Mouse (Mus musculus) right cerebral cortex, postnatal 4 days (tissue): Measurements from ENCODE around the gene Lsmem1.
A peak's percentile ranks its signal among the peaks of the same experiment; 100 is the strongest.
"Not testable (repeated sequence)": the region's sequence is repeated elsewhere in the genome, so short reads cannot be mapped to it uniquely, and the experiment has no call there.

Source experiments
- DNase-seq: peaks from one replicate; pipeline ENCODE4 v3.0.0-alpha.2; 2022

Lsmem1 gene

GRCm38 (mm10) chr12:40209049-40209448 lies 9.8 kb upstream of the Lsmem1 start:
- DNase-seq = no peak

GRCm38 (mm10) chr12:40207909-40208308 lies 8.6 kb upstream of the Lsmem1 start:
- no peak for DNase-seq

- DNase-seq = no peak
Measured at GRCm38 (mm10) chr12:40202161-40203035, 3.1 kb upstream of the Lsmem1 start.

GRCm38 (mm10) chr12:40200484-40201235 lies 1.4 kb upstream of the Lsmem1 start:
- no peak for DNase-seq

- peak; percentile 50 for DNase-seq
Measured at GRCm38 (mm10) chr12:40199795-40200402, 609 bp upstream of the Lsmem1 start.

GRCm38 (mm10) chr12:40198427-40198826 lies 863 bp downstream of the Lsmem1 start:
- DNase-seq = no peak

- no peak for DNase-seq
Measured at GRCm38 (mm10) chr12:40198019-40198418, 1.3 kb downstream of the Lsmem1 start.

- no peak for DNase-seq
Measured at GRCm38 (mm10) chr12:40197511-40197910, 1.8 kb downstream of the Lsmem1 start.

- DNase-seq = no peak
Measured at GRCm38 (mm10) chr12:40185474-40185873, 13.8 kb downstream of the Lsmem1 start.

- DNase-seq = peak; percentile 32
Measured at GRCm38 (mm10) chr12:40177089-40177488, 22.2 kb downstream of the Lsmem1 start.

GRCm38 (mm10) chr12:40176158-40176557 lies 23.1 kb downstream of the Lsmem1 start:
- DNase-seq = no peak

GRCm38 (mm10) chr12:40175171-40175570 lies 24.1 kb downstream of the Lsmem1 start:
- DNase-seq = not testable (repeated sequence)

GRCm38 (mm10) chr12:40171637-40172036 lies 27.7 kb downstream of the Lsmem1 start:
- no peak for DNase-seq

- no peak for DNase-seq
Measured at GRCm38 (mm10) chr12:40169675-40170074, 29.6 kb downstream of the Lsmem1 start.

- no peak for DNase-seq
Measured at GRCm38 (mm10) chr12:40164621-40165020, 34.7 kb downstream of the Lsmem1 start.

GRCm38 (mm10) chr12:40160777-40161176 lies 38.5 kb downstream of the Lsmem1 start:
- DNase-seq = no peak

GRCm38 (mm10) chr12:40154188-40154587 lies 45.1 kb downstream of the Lsmem1 start:
- no peak for DNase-seq

GRCm38 (mm10) chr12:40152353-40153069 lies 46.8 kb downstream of the Lsmem1 start:
- DNase-seq = no peak

GRCm38 (mm10) chr12:40147319-40147718 lies 52.0 kb downstream of the Lsmem1 start:
- DNase-seq = no peak

GRCm38 (mm10) chr12:40146510-40146909 lies 52.8 kb downstream of the Lsmem1 start:
- no peak for DNase-seq

GRCm38 (mm10) chr12:40140706-40141105 lies 58.6 kb downstream of the Lsmem1 start:
- DNase-seq = no peak

- DNase-seq = no peak
Measured at GRCm38 (mm10) chr12:40139484-40140245, 59.6 kb downstream of the Lsmem1 start.
